Mouse (Mus musculus) CD4-positive, CD25-positive, alpha-beta regulatory T cell, adult 4 months (primary cell): ENCODE data around the gene Htr1b. TPM values are rescaled to one million over a fixed set of nuclear protein-coding genes. Genes with fewer than 3 reads are reported as not detected.

Experiments
- ATAC-seq: one replicate; pipeline ENCODE4 v1.8.0; 2017
- polyA plus RNA-seq, 2 experiments: library from polyadenylated mRNA; unstranded; fragments of 100-300 nt; shearing (Covaris generic); gene quantifications; one replicate each; pipeline ENCODE4 v1.2.1; 2017

Htr1b gene
- not detected for polyA plus RNA-seq

DNA sequence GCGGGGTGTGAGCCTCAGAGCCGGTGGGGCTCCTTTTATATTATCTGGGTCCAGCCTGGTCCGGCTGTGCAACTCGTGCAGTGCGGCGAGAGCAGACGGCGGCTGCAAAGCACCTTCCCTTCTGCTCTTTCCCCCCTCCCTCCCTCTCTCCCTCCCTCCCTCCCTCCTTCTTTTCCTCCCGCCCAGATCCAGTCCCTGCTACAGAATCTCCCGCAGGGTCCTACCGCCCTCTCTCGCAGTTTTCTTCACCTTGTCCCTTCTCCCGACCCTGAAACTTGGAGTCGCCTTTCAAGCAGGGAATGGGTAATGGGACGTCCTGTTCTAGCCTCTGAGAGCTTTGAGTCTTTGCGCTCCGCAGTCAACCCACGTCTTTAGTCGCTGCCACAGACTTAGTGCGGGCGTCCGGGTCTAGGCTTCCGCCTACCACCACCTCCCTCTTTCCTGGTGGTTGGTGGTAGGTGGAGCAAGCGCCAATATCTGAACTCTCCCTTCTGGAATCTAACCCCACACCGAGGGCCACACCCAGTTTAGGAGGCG, at the start of gene Htr1b:
TSS of gene Htr1b (minus strand) at position 392 of the 537 bp plus-strand sequence.
- ATAC-seq = peak; percentile 41

DNA sequence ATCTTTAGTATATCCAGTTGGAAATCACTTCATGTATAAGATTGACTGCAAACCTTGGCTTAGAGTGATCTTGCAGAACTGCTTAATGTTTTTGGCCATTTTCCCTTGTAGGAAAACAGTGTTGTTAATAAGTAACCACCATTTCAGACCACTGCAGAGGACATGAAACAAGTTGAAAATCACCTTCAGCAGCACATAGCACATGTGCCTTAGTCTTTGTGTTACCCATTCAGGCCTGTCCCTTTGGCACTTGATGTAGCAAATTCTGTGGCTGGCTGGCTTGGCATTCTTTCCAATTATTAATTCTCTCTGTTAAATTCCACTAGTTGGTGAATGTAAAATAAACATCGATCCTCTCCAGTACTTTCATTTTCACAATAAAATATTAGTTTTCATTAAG, 43.1 kb upstream of the Htr1b start:
- ATAC-seq = no peak

DNA sequence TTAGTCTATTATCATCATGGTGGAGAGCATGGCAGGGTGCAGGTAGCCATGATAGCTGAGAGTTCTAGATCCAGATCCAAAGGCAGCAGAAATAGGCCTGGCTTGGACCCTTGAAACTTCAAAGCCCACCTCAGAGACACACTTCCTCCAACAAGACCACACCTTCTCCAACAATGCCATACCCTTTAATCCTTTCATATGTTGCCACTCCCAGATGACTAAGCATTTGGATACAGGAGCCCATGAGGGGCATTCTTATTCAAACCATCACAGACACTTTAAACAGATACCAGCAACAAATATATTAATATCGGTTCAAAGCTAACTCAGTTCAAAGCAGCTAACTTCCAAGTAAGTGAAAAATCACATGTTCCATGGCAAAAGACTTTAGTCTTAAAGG, 3.9 kb upstream of the Htr1b start:
- no peak for ATAC-seq

DNA sequence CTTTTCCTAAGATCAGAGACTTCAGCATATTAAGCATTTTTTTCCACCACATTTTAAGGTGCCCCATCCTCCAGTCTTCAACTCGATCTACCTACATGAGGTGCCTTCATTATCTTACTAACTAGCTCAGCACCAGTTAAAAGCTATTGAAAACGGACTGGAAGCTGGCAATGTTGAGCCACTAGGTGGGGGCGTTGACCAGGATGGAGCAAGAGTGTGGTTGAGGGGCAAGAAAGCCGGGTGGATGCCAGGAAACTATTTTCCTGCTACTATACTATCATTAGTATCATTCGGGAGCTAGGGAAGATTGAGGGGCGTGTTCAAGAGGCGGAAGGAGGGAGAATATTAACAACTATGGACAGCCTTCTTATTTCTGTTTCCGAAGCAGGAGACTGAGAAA, 1.5 kb upstream of the Htr1b start:
- ATAC-seq = no peak

DNA sequence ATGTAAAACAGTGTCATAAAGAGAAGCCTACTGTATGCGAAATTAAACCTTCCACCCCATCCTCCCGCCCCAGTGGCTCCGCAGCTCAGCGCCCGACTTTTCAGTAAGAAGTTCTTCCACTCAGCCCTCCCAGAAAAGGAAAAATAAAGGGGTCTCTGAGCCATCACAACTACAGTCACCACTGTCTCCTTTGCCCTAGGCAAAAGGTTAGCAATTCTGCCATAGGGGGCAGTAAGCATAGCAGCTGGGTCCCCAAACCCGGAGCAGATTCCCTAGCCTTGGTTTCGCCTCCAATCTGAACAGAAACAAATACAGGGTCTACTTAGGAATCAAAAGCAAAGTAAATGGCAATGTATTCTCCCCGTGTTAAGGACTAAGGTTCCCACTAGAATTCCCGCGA, 535 bp upstream of the Htr1b start:
- ATAC-seq = peak; percentile 26

DNA sequence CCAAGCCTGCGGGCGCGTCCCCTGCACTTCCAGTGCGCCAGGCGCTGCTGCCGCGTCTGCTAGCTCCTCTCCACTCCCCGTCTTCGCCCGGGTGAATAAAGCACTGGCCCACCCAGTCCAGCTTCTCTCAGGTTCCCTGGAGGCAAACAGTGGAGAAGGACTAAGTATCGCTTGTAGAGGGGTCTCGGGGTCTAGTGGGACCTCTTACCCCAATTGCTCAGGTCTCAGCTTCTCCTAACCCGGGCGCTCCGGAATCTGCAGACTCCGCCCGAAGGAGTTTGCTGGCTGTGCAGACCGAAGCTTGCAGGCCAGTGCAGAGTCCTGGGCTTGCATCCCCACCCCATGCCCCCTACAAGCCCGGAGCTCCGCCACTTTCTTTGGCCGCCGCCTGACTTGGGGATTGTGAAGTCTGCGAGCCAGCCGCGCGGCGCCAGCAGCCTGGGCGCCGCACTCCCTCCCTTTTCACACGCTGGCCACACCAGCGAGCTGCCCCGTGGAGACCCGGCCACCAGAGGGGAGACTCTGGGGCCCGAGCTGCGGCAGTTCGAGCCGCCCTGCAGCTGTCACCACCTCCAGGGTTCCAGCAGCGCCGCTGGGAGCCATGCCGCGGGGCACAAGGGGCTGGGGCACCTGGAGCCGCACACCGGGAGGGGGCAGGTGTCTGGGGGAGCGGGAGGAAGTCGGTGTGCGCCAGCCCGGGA, 742 bp downstream of the Htr1b start:
- no peak for ATAC-seq

DNA sequence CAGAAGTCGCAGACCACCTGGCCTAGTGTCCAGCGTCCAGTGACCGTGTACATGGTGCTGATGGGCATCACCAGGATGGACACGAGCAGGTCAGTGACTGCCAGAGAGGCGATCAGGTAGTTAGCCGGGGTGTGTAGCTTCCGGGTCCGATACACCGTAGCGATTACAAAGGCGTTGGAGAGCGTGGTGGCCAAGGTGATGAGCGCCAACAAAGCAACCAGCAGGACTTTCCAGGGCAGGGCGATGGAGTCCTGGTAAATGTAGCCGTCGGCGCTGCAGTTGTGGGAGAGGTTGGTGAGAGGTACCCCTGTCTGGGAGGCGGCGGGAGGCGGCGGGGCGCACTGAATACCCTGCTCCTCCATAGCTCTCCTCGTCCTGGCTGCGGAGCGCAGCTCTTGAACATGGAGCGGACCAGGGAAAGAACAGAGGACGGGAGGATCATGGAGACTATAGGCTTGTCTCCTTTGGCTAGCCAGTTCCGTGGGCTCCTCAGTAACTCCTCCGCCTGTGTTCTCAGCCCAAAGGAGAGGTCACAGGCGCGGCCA, 1.4 kb downstream of the Htr1b start:
- no peak for ATAC-seq

DNA sequence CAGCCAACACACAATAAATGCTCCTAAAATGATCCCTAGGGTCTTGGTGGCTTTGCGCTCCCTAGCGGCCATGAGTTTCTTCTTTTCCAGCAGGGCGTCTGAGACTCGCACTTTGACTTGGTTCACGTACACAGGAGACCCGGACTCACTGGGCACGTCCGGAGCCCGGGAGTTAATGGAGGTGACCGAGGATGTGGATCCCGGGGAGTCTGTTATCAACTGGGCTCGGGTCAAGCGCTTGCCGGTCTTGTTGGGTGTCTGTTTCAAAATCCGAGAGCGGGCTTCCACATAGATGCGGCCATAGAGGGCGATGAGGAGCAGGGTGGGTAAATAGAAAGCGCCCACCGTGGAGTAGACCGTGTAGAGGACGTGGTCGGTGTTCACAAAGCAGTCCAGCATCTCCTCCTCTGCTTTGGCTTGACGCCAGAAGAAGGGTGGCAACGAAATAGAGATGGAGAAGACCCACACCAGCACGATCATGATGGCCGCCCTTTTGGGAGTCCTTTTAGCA, 2.0 kb downstream of the Htr1b start:
- no peak for ATAC-seq

DNA sequence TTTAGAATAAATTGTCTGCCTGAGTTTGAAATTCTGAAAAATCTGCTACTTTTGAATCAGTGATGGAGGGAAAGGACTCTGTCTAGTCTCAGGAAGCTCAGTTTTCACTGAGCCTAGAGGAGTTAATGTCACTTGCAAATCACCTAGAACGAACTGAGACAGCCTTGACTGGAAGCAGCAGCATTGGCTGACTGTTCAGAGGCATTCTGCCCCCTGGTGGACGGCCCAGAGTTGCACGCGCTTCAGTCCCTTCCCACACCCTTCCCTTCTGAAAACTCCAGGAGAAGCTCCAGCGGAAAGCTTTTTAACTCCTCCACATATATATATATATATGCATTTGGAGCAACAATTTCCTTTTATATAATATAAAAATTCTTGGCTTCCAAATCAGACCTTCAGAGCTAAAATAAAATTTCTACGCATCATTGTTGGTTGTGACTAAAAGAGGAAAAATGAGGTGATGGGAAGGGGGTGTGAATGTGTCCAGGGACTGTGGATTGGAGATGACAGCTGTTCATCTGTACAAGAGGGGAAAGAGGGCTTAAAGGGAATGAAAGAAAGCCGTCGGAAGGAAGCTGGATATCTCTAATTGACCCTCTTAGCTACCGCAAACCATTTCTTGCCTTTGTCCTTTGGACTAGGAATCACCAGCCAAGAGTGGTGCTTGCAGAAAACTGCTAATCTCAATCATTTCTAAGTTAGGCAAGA, 6.6 kb downstream of the Htr1b start:
- ATAC-seq = peak; percentile 75

DNA sequence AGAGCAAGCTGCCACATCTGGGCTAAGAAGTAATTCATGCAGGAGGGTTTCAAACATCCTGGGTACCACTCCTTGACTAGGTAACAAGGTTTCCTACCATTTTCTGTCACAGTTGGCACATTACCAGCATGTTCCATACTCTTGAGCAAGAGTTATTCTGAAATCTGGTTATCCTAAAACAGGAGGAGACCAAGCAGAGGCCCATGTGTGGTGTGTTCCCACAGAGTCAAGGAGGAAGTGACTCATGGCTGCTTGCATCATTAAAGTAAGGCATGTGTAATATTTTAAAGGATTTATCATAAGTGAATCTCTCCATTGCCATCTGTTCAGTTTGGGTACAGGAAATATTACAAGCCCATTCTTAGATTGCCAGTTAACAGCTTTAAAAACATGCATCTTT, 7.7 kb downstream of the Htr1b start:
- no peak for ATAC-seq

DNA sequence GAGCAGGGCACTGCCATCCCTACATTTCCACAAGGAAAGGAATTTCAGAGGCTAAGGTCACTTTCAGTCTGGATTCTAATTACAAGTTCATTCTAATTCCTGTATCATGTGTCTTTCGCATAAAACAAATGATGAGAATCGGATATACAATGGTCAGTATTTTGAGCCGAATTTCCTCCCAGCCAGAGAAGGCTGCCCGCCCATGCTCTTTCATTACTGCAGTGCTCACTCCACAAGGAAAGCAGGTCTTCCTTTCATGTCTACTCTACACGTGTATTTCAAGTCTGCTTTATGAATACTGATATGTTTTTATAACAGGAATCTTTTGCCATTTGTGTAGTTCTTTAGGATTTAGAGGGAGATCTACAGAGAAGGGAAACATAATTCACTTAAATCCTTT, 10.8 kb downstream of the Htr1b start:
- no peak for ATAC-seq

DNA sequence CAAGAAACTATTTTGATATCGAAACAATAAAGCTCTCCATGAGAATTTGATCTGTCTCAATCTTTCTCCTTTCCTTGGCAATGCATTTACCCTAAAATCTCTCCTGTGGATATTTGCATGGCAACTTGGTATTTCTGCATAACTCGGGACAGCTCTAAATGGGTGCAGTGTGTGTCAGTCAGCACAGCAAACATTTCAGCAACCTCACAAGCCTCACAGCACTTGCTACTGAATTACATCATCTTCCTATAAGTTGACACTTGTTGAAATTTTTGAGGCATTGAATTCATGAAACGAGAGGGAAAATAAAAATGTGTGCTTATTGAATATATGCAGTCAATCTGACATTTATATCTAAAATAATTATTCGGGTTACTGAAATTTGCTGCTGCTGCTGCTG, 22.6 kb downstream of the Htr1b start:
- no peak for ATAC-seq

Other genes starting within 250 kb of the Htr1b start
- under 1 TPM; 0.13 to 0.60 TPM for gene Mei4, start 229.8 kb upstream of the Htr1b start, polyA plus RNA-seq